Mouse (Mus musculus) brain, embryonic 14.5 days (tissue): Measurements from ENCODE around the gene 1700113H08Rik.

Experiments used
- CTCF ChIP-seq: fragments of 200-500 bp; IDR thresholded peaks from 2 replicates; pipeline ENCODE4 v1.5.1; 2012; ENCODE audit warnings: inconsistent platforms, mild to moderate bottlenecking, moderate library complexity, borderline replicate concordance; ENCODE audit not compliant: insufficient read depth, insufficient read length; ENCODE audit errors: extremely low read depth
- POLR2A ChIP-seq: fragments of 200-500 bp; IDR thresholded peaks from 2 replicates; pipeline ENCODE4 v1.6.1; 2012; ENCODE audit warnings: mild to moderate bottlenecking, inconsistent platforms, borderline replicate concordance; ENCODE audit not compliant: poor library complexity, insufficient read depth, insufficient read length, severe bottlenecking; ENCODE audit errors: extremely low read depth

DNA sequence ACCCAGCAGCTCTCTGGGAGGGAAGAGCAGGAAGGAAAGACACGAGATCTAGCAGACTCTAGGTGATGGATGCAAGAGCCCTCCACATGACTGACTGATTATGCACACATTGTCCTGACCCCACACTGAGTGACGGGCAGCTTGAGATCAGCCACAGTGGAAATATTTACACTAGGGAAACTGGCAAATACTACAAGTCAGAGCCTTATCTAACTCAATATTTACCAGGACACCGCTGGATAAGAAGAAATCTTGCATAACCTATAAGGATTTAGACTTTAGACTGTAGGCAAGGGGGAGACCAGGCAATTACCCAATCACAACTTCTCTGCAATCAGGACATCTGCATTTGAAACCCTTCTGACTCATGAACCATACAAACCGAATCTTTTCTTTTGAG, 6.1 kb upstream of the 1700113H08Rik start:
- TF ChIP-seq CTCF, result no peak
- no peak for TF ChIP-seq POLR2A
